Mouse (Mus musculus) embryonic stem cell, embryonic (primary cell): ENCODE data around the gene Gbp7.
"Not testable (repeated sequence)": the region's sequence is repeated elsewhere in the genome, so short reads cannot be mapped to it uniquely, and the experiment has no call there.

ENCODE experiments used
- CTCF ChIA-PET, 4 experiments: fragments of 300-600 bp in 2 of 4; fragments of 350-600 bp in 2 of 4; sonication (Branson Sonifier 250); formaldehyde crosslinking; loops; one replicate each; lab custom pipeline; 2022; ENCODE audit warnings: inconsistent platforms in 2 of 4; lab: Charles Lee
- POLR2A ChIA-PET, 4 experiments: fragments of 300-600 bp in 2 of 4; fragments of 350-600 bp in 2 of 4; sonication (Branson Sonifier 250); formaldehyde crosslinking; loops; one replicate each; lab custom pipeline; 2022; ENCODE audit warnings: antibody characterized with exemption in 4 of 4, inconsistent platforms in 1 of 4; lab: Charles Lee

Gene Gbp7

DNA sequence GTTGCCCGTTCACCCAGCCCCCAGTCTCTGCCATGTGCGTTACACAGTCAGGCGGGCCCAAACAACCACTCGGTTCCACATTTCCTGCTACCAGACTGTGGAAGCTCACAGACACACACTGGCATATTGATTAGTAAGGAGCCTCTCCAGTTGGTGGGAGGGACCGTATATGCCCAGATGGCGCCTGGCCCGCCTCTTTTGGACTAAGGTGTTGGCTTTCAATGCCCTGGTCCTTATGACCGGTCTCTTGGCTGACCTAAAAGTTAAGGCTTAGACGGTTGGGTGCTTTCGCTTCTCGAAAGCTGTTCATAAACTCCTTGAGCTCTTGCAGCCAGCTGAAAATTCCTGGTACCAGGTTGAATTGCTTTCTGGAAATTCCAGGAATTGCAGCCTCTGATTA lies 25.5 kb downstream of the Gbp7 start:
- POLR2A ChIA-PET = no interaction called here
- CTCF ChIA-PET = interaction anchor here in 1 of 4 experiments (0.7 kb wide), 1 partner anchor 152 kb away, joined by 3 read pairs; no protein-coding TSS in a partner anchor

DNA sequence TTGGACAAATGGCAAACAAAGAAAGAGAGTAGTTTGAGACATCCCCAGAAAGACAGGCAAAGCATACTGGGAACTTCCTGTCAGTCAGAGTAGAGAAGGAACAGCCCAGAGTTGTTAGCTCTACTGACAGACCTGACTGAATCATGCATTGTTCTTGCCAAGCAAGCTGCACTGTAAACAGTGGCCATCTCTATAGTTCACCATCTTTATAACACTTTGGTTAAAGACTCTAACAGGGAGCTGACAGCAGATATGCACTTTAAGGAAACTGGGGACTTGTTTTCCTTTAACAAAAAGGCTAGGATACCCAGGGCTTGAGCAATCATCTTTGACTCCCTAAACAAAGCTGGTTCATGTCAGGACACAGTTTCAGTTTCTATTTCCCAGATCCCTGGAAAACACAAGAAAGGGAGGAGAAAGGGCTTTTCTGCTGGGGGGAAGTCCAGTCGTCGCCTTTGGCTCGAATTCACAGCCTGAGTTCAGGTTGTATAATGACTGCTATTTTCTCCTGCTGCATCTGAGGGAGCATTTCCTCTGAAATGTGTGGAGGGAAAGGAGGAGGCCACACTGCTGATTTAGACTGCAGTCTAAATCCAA lies 29.6 kb downstream of the Gbp7 start, which contains the start of gene Gbp3:
TSS of gene Gbp3 (plus strand) at position 395 of the 597 bp plus-strand sequence.
- POLR2A ChIA-PET = no interaction called here
- CTCF ChIA-PET = interaction anchor here in 3 of 4 experiments (0.6 to 1.3 kb wide), 7 partner anchors 15 to 1645 kb away, joined by 3 to 4 read pairs (median 3); partner anchors contain the start of genes Gbp7 (in 1 of the 3) and Lmo4 (in 1 of the 3)

DNA sequence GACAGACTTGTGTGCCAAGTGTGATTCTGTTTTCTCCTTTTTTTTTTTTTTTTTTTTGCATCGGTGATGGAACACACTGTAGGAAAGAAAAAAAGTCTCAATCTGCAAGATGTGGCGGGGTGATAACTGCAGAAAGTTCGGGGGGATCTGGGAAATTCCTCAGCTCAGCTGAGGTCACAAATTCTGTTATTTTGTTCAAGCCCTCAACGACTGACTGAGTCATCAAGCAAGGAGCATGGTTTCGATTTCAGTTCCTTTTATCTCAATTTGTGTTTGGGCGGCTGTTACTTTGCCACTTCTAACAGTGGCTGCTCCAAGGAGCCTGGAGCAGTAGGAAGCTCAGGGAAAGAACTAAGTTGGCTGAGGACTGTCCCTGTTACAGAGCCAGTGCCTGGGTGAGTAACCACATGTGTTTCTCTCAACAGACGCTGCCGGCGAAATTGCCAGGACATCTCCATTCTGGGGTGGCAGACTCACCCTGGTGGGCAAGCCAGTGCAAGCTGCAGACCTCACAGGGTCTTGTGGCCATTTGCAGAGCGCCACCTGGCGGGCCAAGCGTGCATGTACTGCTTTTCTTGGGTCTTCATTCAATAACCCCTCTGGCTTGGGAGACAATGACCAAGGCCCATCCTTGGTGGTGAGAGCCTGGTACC lies 30.3 kb downstream of the Gbp7 start:
- ChIA-PET CTCF (interaction anchor here (0.5 to 1.3 kb wide), 17 partner anchors 9 to 1893 kb away, joined by 3 to 4 read pairs (median 3); partner anchors contain the start of gene Gbp7 (in 1 of the 4)), POLR2A (no interaction called here)

DNA sequence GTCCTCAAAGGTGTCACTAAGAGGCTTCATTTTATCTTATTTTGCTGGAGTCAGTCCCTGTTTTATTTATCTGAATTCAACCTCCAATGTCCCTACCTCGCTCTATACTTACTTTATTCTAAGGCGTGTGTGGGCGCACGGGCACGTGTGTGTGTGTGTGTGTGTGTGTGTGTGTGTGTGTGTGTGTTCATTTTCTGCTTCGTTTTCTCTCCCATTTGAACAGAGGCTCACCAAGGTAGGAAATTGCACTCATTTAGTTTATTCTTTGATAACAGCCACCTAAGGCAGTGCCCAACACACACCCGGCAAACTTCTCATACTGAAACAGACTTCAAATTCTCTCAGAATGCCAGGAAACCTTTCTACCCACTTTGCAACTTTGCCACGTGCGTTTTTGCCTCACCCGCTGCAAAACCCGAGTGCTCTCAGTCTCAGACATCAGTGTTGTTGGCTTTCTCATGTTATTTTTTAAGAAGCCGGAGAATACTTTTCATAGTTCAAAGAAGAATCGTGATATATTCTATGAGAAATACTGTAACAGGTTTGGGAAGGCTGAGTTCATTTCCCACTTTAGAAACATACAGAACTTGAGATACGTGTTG lies 31.0 kb downstream of the Gbp7 start:
- POLR2A ChIA-PET = no interaction called here
- CTCF ChIA-PET = interaction anchor here in 3 of 4 experiments (0.5 to 1.3 kb wide), 11 partner anchors 8 to 1892 kb away, joined by 3 to 4 read pairs (median 3); no protein-coding TSS in a partner anchor

DNA sequence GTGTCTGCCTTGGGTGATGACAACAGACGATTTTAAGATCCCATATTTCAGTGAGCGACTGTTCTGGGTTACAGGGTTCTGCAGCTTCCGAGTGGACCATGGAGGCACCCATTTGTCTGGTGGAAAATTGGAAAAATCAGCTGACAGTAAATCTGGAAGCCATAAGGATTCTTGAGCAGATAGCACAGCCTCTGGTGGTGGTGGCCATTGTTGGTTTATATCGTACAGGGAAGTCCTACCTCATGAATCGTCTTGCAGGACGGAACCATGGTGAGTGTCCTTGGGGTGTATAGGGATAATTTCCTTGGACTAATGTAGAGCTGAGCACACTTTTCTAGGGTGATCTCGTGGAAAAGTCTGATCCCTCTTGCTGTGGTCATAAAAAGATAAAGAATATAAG lies 31.5 kb downstream of the Gbp7 start:
- CTCF ChIA-PET = no interaction called here

DNA sequence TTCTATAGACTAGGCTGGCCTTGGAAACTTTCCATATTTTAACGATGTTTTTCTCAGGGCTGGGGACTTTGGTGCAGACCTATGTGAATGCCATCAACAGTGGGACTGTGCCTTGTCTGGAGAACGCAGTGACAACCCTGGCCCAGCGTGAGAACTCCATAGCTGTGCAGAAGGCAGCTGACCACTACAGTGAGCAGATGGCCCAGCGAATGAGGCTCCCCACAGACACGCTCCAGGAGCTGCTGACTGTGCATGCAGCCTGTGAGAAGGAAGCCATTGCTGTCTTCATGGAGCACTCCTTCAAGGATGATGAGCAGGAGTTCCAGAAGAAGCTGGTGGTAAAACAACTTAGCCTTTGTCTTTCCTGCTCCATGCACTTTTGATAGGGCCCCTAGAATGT lies 37.3 kb downstream of the Gbp7 start:
- CTCF ChIA-PET = not testable (repeated sequence)

More for the DNA sequence above, 31.5 kb downstream of the Gbp7 start:
- POLR2A ChIA-PET = no interaction called here

DNA sequence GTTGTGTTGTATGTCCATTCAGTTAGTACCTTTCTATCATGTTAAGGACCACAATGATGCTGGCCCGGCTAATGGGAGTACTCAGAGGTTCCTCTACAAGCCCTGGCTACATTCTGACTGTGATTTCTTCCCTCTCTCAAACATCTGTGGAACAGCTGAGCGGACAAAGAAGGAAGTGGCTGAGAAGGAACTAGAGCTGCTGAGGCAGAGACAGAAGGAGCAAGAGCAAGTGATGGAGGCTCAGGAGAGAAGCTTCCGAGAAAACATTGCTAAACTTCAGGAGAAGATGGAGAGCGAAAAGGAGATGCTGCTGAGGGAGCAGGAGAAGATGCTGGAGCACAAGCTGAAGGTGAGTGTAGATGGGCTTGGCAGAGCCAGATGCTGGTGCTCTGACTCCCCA lies 40.6 kb downstream of the Gbp7 start:
- ChIA-PET CTCF (no interaction called here), POLR2A (no interaction called here)

More for the DNA sequence above, 37.3 kb downstream of the Gbp7 start:
- POLR2A ChIA-PET = not testable (repeated sequence)

DNA sequence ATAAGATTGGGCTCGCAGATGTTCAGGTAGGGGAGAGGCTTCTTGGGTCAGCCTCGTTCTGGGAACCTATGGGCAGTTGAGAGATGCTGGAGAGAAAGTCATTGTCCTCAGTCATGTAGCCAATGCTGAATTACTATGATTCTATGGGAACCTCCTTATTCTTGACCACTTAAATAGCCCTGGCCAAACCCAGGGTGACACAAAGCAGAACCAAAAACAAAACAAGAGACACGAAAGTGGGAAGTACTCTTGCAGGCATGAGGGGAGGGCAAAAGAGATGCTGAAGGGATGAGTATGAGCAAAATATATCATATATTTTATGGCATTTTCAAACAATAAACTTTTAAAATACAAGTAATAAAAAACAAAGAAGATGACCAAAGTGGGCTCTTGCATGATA lies 47.0 kb downstream of the Gbp7 start:
- POLR2A ChIA-PET = no interaction called here
- CTCF ChIA-PET = no interaction called here

DNA sequence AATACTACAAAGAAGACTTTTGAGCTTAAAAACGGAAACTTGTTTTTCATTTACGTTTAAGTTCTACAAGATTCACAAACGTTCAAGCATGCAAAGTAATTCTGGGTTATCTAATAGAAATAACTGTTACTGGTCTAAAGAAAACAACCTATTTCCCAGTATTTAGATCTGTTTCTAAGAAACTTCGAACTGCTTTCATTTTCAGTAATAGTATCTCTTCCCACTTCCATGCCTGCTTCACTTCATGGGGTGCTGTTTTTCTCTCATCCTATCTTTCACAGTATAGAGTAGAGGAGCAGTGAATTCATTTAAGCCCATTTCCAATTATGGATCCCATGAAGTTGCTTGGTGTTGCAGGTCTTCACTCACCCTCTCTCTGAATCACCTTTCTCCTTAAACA lies 48.2 kb downstream of the Gbp7 start:
- CTCF ChIA-PET = no interaction called here

DNA sequence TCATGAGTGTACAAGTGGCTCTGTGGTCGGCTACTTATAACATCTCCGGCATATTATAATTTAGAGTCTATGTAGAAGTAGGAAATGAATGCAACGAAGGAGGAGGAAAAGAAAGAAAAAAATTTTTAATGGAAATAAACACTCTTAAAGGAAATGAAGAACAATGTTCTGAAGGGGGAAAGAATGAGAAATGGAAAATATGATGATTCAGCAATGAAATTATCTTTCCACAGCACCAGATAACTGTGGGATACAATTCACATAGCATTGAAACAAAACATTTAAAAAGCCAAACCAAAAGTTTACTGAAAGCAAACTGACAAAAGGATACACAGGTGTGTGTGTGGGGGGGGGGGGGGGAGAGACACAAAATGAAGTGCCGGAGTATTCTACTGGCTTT lies 52.9 kb downstream of the Gbp7 start:
- POLR2A ChIA-PET = no interaction called here
- CTCF ChIA-PET = no interaction called here

More for the DNA sequence above, 48.2 kb downstream of the Gbp7 start:
- POLR2A ChIA-PET = no interaction called here

DNA sequence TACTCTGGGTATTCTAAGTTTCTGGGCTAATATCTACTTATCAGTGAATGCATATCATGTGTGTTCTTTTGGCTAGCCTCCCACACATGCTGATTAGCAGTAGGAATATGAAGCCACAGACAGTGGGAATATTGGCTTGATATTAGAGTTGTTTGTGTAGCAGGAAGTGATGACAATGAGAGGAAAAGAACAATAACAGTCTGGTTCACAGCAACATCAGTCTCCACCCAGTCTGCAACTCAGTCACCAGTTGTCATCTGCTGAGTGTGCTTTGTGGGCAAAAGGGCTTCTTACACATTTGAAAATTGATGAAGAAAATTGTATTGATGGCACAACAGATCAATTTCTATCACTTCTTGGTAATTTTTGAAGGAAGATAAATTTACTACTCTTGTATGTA lies 57.2 kb downstream of the Gbp7 start:
- ChIA-PET CTCF (no interaction called here), POLR2A (no interaction called here)

DNA sequence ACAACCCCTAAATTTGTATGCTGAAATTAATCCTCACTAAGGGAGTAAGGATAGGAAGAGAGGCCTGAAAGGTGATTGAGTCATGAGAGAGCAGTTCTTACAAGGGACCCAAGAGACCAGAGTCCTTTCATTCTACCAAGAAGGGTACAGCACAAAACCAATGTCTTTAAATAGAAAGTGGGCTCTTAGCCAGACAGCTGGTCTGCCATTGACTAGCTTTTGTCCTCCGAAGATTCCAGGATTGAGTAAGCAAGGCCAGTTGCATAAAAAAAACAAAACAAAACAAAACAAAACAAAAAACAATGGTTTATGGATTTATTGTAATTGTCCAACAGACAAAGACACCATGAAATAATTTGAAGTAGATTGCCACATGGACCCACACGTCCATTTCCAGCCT lies 58.7 kb downstream of the Gbp7 start:
- ChIA-PET CTCF (no interaction called here), POLR2A (no interaction called here)

DNA sequence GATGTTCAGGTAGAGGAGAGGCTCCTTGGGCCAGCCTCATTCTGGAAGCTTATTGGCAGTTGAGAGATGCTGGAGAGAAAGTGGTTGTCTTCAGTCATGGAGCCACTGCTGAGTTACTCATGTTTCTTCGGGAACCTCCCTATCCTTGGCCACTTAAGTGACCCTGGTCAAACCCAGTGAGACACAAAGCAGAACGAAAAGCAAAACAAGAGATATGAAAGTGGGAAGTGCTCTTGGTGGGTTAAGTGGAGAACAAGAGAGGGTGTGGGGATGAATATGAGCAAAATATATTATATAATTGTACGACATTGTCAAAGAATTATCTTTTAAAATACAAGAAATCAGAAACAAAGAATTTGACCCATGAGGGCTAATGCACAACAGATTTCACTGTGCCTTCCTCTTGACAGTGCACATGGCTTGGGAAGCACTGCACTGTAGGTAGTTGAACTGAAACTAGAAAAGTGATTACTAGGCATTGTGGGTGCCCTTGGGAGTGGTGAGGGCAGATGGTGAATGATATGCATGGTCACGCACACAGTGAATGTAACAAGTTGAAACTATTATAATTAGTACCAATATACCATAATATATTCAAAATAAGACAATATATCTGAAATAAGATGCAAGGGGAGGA lies 60.4 kb downstream of the Gbp7 start:
- ChIA-PET POLR2A (no interaction called here), CTCF (no interaction called here)

DNA sequence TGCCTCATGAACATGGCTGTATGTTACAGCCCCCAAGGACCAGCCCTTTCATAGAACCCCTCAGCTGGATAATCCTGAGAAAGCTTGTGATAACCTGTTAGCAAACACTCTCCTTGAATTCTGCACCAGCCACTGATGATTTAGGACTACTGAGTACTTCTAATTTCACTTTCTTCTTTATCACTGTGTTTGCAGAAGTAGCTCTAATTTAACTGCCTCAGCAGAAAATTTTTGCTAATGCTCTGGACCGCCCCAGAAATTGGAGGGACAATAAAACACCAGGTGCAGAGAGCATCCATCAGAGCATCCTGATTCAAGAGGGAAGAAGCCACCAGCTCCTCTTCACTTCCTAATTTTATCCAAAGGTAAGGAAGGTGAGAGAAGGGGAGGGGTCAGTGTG lies 64.4 kb downstream of the Gbp7 start, which contains the start of gene Gbp2b:
TSS of gene Gbp2b (plus strand) at position 301 of the 400 bp plus-strand sequence.
- POLR2A ChIA-PET = interaction anchor here in 1 of 4 experiments (0.6 kb wide), 1 partner anchor 624 kb away, joined by 5 read pairs; no protein-coding TSS in a partner anchor
- CTCF ChIA-PET = no interaction called here

DNA sequence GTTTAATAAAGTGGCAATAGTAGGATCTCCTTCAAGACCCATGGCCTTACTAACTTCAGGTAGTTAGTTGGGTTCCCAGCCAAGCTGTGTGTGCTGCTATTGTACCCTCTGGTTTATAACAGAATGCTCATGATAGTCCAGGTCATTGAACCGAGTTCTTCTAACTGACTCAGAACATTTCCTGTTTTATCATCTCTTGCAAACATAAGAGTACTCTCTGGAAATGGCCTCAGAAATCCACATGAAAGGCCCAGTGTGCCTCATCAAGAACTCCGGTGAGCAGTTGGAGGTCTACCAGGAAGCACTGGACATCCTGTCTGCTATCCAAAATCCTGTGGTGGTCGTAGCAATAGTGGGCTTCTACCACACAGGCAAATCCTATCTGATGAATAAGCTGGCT lies 67.8 kb downstream of the Gbp7 start:
- POLR2A ChIA-PET = no interaction called here
- CTCF ChIA-PET = no interaction called here
